Mouse (Mus musculus): ENCODE results near the gene Cenpn.

GRCm38 (mm10) chr8:116923526-116923925 is 2.0 kb downstream of the Cenpn start:
- no peak for TF ChIP-seq POLR2A (IDR thresholded peaks at IDR 0.05; ENCODE audit: insufficient read depth, low read length)
- TF ChIP-seq EP300 (IDR thresholded peaks at IDR 0.05; ENCODE audit: insufficient read depth, low read depth, low read length), result no peak
- no peak for TF ChIP-seq CTCF (IDR thresholded peaks at IDR 0.05; ENCODE audit: low read depth, low read length)
